Mouse (Mus musculus) forebrain, embryonic 12.5 days (tissue): ENCODE data around the gene St6galnac5. TPM values are rescaled to one million over a fixed set of nuclear protein-coding genes. Genes with fewer than 3 reads are reported as not detected.
A peak's percentile ranks its signal among the peaks of the same experiment; 100 is the strongest.

Source experiments
- ATAC-seq: fragments of 200-750 bp; cut with Nextera tagmentation; 2 replicates; pipeline ENCODE4 v1.8.0; 2017; ENCODE audit warnings: moderate TSS enrichment; ENCODE audit not compliant: low FRiP score
- H3K27ac ChIP-seq: fragments of 300-500 bp; sonication (generic); 2 replicates; pipeline ENCODE4 v1.5.1; 2016; ENCODE audit warnings: mild to moderate bottlenecking
- H3K27me3 ChIP-seq: fragments of 300-500 bp; sonication (generic); 2 replicates; pipeline ENCODE4 v1.6.1; 2016; ENCODE audit warnings: mild to moderate bottlenecking
- H3K36me3 ChIP-seq: fragments of 300-500 bp; sonication (generic); replicated peaks from 2 replicates; pipeline ENCODE4 v1.6.1; 2016; ENCODE audit warnings: mild to moderate bottlenecking
- H3K4me1 ChIP-seq: fragments of 300-500 bp; sonication (generic); 2 replicates; pipeline ENCODE4 v1.6.1; 2016
- H3K4me2 ChIP-seq: fragments of 300-500 bp; sonication (generic); 2 replicates; pipeline ENCODE4 v1.6.1; 2016; ENCODE audit warnings: mild to moderate bottlenecking, moderate library complexity
- H3K4me3 ChIP-seq: fragments of 300-500 bp; sonication (generic); replicated peaks from 2 replicates; pipeline ENCODE4 v1.5.1; 2016; ENCODE audit warnings: mild to moderate bottlenecking
- H3K9ac ChIP-seq: fragments of 300-500 bp; sonication (generic); 2 replicates; pipeline ENCODE4 v1.6.1; 2016; ENCODE audit warnings: mild to moderate bottlenecking
- H3K9me3 ChIP-seq: fragments of 300-500 bp; sonication (generic); 2 replicates; pipeline ENCODE4 v1.6.1; 2016
- WGBS: fragments of 180-500 bp; shearing (Covaris S2); methylation state at CpG from one replicate; pipeline ENCODE4 v1.1.7; 2016; 5-methylcytosine and 5-hydroxymethylcytosine counted together
- polyA plus RNA-seq: library from polyadenylated mRNA; unstranded; fragments of >200 nt; fragmentation: Nextera tagmentation; extraction: Ambion mirVana; gene quantifications from 2 replicates; pipeline ENCODE4 v1.2.1, GENCODE M21; 2016

Gene St6galnac5
- polyA plus RNA-seq, 1 experiment from 2014 or later, result 3.4 TPM

- Histone ChIP-seq H3K36me3 (no peaks in the 10 kb centered on the region), H3K4me3 (no peak overlapping the region), H3K4me2 (no peak overlapping the region), H3K4me1 (peaks cover 13% of the 10 kb centered on the region), H3K9me3 (no peaks in the 10 kb centered on the region), H3K9ac (no peak overlapping the region), H3K27me3 (0 out of 2 replicates have a peak, but pooled peaks cover 3% of the 10 kb centered on the region), H3K27ac (peak overlapping the region; percentile 51; the same call in 1 of the 2 replicates)
- 55% methylated on average over 13 of the region's 13 CpGs for WGBS
- ATAC-seq, result peak; percentile 47; the same call in 1 of the 2 replicates
Measured at GRCm38 (mm10) chr3:152928287-152928975, 53.6 kb downstream of the St6galnac5 start.

- no peak for ATAC-seq
- Histone ChIP-seq H3K4me1 (peaks cover 13% of the 10 kb centered on the region), H3K36me3 (no peaks in the 10 kb centered on the region), H3K4me2 (no peak overlapping the region), H3K27me3 (0 out of 2 replicates have a peak, but pooled peaks cover 3% of the 10 kb centered on the region), H3K9me3 (no peaks in the 10 kb centered on the region), H3K27ac (no peak overlapping the region), H3K9ac (no peak overlapping the region), H3K4me3 (no peak overlapping the region)
- 83% methylated on average over 4 of the region's 4 CpGs for WGBS
Measured at GRCm38 (mm10) chr3:152926166-152926565, 55.9 kb downstream of the St6galnac5 start.

- ATAC-seq, result no peak
- H3K9ac ChIP-seq, result no peak overlapping the region
- no peak overlapping the region for H3K4me3 ChIP-seq
- H3K4me1 ChIP-seq, result peaks cover 13% of the 10 kb centered on the region
- no peak overlapping the region for H3K4me2 ChIP-seq
- 0 out of 2 replicates have a peak, but pooled peaks cover 3% of the 10 kb centered on the region for H3K27me3 ChIP-seq
- 94% methylated on average over 8 of the region's 8 CpGs for WGBS
- no peaks in the 10 kb centered on the region for H3K9me3 ChIP-seq
- H3K36me3 ChIP-seq, result no peaks in the 10 kb centered on the region
- H3K27ac ChIP-seq, result no peak overlapping the region
Measured at GRCm38 (mm10) chr3:152925364-152925763, 56.7 kb downstream of the St6galnac5 start.

GRCm38 (mm10) chr3:152923530-152923929 is 58.5 kb downstream of the St6galnac5 start:
- 0 out of 2 replicates have a peak, but pooled peaks cover 3% of the 10 kb centered on the region for H3K27me3 ChIP-seq
- no peak for ATAC-seq
- no peak overlapping the region for H3K4me3 ChIP-seq
- H3K27ac ChIP-seq, result no peak overlapping the region
- H3K36me3 ChIP-seq, result no peaks in the 10 kb centered on the region
- H3K9ac ChIP-seq, result no peak overlapping the region
- no peak overlapping the region for H3K4me2 ChIP-seq
- peaks cover 9% of the 10 kb centered on the region for H3K4me1 ChIP-seq
- 85% methylated on average over 15 of the region's 15 CpGs for WGBS
- H3K9me3 ChIP-seq, result no peaks in the 10 kb centered on the region

- H3K27ac ChIP-seq, result no peak overlapping the region
- H3K36me3 ChIP-seq, result no peaks in the 10 kb centered on the region
- no peak overlapping the region for H3K9ac ChIP-seq
- H3K4me3 ChIP-seq, result no peak overlapping the region
- no peaks in the 10 kb centered on the region for H3K9me3 ChIP-seq
- H3K4me1 ChIP-seq, result no peaks in the 10 kb centered on the region; the same call in 1 of the 2 replicates
- no peak overlapping the region for H3K4me2 ChIP-seq
- ATAC-seq, result no peak
- 87% methylated on average over 3 of the region's 3 CpGs for WGBS
- H3K27me3 ChIP-seq, result no peaks in the 10 kb centered on the region
Measured at GRCm38 (mm10) chr3:152920365-152920764, 61.7 kb downstream of the St6galnac5 start.

DNA sequence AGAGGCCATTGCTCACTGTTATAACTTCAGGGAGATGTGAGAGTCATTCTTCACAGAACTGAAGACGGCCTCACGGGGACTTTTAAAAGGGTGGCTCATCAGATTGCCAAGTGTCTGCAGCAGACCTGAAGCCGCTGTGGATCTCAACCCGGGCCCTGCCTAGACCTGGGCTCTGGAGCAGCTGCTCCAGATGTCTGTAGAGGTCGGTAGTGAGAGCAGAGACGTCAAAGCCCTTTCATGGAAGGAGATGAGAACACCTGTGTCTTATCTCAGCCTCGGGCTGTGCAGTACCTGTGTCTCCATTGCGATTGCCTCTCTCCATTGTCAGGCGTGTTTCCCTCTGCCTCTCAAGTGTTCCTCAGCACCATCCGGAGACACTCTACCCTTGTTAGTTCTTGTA is 62.9 kb downstream of the St6galnac5 start:
- no peak overlapping the region for H3K4me2 ChIP-seq
- no peak overlapping the region for H3K4me3 ChIP-seq
- H3K27me3 ChIP-seq, result no peaks in the 10 kb centered on the region
- no peaks in the 10 kb centered on the region for H3K9me3 ChIP-seq
- H3K27ac ChIP-seq, result no peak overlapping the region
- no peaks in the 10 kb centered on the region; the same call in 1 of the 2 replicates for H3K4me1 ChIP-seq
- no peak for ATAC-seq
- no peak overlapping the region for H3K9ac ChIP-seq
- WGBS, result 72% methylated on average over 10 of the region's 10 CpGs
- no peaks in the 10 kb centered on the region for H3K36me3 ChIP-seq

GRCm38 (mm10) chr3:152917579-152917978 is 64.5 kb downstream of the St6galnac5 start:
- no peak overlapping the region for H3K4me2 ChIP-seq
- H3K4me3 ChIP-seq, result no peak overlapping the region
- no peak overlapping the region for H3K27ac ChIP-seq
- no peaks in the 10 kb centered on the region for H3K36me3 ChIP-seq
- H3K9me3 ChIP-seq, result no peaks in the 10 kb centered on the region
- H3K27me3 ChIP-seq, result no peaks in the 10 kb centered on the region
- no peaks in the 10 kb centered on the region; the same call in 1 of the 2 replicates for H3K4me1 ChIP-seq
- no peak for ATAC-seq
- 89% methylated on average over 8 of the region's 8 CpGs for WGBS
- no peak overlapping the region for H3K9ac ChIP-seq

DNA sequence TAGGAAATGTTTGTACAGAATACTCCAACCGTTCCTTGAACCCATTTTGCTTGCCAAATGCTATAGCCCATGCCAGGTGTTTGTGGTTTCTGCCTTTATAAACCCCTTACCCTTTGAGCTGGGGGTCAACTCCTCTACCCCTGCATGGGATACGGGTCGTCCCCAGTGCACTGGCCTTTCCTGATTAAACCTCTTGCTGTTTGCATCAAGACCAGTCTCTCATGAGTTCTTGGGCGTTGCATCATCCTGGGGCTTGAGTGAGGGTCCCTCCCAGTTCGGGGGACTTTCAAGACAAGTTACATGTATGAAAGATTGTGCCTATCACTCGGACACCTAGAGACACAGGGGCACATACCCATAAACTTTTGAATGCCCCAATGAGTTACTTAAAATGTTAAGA is 67.7 kb downstream of the St6galnac5 start:
- Histone ChIP-seq H3K36me3 (no peaks in the 10 kb centered on the region), H3K27me3 (no peaks in the 10 kb centered on the region)
- no peak for ATAC-seq

GRCm38 (mm10) chr3:152913625-152914024 is 68.4 kb downstream of the St6galnac5 start:
- Histone ChIP-seq H3K4me2 (no peak overlapping the region), H3K27me3 (no peaks in the 10 kb centered on the region), H3K4me1 (no peaks in the 10 kb centered on the region; the same call in 1 of the 2 replicates), H3K9ac (no peak overlapping the region), H3K36me3 (no peaks in the 10 kb centered on the region), H3K4me3 (no peak overlapping the region), H3K9me3 (no peaks in the 10 kb centered on the region), H3K27ac (no peak overlapping the region)
- ATAC-seq, result no peak
- WGBS, result 88% methylated on average over 3 of the region's 3 CpGs

More for the DNA sequence above, 67.7 kb downstream of the St6galnac5 start:
- Histone ChIP-seq H3K9ac (no peak overlapping the region), H3K9me3 (no peaks in the 10 kb centered on the region), H3K4me2 (no peak overlapping the region), H3K27ac (no peak overlapping the region), H3K4me3 (no peak overlapping the region), H3K4me1 (no peaks in the 10 kb centered on the region; the same call in 1 of the 2 replicates)
- WGBS, result 89% methylated on average over 6 of the region's 6 CpGs

DNA sequence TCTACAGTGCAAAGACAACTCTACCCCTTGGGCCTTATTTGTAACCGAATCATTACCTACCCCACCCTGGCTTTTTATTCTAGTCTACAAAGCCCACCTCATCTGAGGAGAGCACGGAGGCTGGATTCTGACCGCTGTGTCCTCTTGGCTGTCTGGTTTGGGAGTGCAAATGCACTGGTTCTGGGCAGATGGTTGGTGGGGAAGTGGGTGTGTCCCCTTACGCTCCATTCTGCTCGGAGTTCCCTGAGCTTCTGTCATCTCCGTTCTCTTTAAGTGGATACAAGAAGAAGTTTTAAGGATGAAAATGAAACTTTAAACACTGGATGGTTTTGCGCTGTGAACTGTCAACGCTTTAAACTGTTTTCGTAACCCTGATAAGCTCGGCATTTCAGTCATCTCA is 68.9 kb downstream of the St6galnac5 start:
- 95% methylated on average over 10 of the region's 10 CpGs for WGBS
- no peaks in the 10 kb centered on the region for H3K36me3 ChIP-seq
- ATAC-seq, result no peak
- no peak overlapping the region for H3K4me3 ChIP-seq
- no peak overlapping the region for H3K4me2 ChIP-seq
- H3K4me1 ChIP-seq, result no peaks in the 10 kb centered on the region; the same call in 1 of the 2 replicates
- H3K9ac ChIP-seq, result no peak overlapping the region
- H3K27me3 ChIP-seq, result no peaks in the 10 kb centered on the region
- H3K9me3 ChIP-seq, result no peaks in the 10 kb centered on the region
- no peak overlapping the region for H3K27ac ChIP-seq

DNA sequence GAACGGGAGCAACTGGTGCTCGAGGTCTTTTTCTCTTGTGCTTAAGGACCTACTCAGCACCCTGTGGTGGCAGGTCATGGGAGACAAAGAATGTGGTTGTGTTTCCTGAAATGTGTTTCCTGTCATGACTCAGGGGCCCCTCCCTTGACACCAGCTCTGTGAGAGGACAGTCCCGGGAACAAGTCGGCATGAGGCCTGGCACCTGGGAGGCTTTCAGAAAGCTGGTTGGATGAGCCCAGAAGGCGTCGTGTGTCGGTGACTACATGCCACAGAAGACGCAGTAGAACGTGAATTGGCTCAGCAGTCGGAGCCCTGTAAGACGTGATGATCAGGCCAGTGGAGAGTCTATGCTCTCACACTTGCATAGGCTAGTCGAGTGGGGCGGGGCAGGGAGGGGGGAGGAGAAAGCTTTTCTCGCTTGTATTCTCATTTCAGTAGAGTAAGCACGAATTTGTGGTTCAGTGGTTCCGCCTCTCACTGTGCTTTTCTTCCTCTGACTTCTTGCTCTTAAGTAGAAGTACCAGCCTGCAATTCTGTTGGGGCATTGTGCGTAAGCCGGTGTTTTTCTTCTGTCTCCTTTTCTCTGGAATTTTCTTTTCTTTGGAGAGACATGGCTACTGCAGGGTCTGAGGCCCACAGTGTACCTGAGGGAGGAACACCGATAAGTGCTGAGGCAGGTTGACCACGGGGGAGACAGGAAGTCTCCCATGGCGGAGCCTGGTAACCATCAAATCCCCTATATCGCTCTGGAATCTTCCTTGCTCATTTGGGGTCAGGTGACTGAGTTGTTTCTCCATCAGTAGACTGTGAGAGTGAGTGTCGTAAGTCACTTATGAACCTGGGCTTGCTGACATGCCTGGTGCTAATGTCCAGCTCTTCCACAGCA is 69.6 kb downstream of the St6galnac5 start:
- no peaks in the 10 kb centered on the region for H3K9me3 ChIP-seq
- no peaks in the 10 kb centered on the region for H3K27me3 ChIP-seq
- H3K36me3 ChIP-seq, result no peaks in the 10 kb centered on the region
- H3K4me1 ChIP-seq, result no peaks in the 10 kb centered on the region
- no peak overlapping the region for H3K9ac ChIP-seq
- 86% methylated on average over 23 of the region's 23 CpGs for WGBS
- no peak overlapping the region for H3K27ac ChIP-seq
- H3K4me2 ChIP-seq, result no peak overlapping the region
- H3K4me3 ChIP-seq, result no peak overlapping the region
- ATAC-seq, result no peak

- H3K4me1 ChIP-seq, result no peaks in the 10 kb centered on the region
- H3K9me3 ChIP-seq, result no peaks in the 10 kb centered on the region
- H3K36me3 ChIP-seq, result no peaks in the 10 kb centered on the region
- H3K27me3 ChIP-seq, result no peaks in the 10 kb centered on the region
- no peak overlapping the region for H3K9ac ChIP-seq
- H3K4me2 ChIP-seq, result no peak overlapping the region
- H3K27ac ChIP-seq, result no peak overlapping the region
- WGBS, result 96% methylated on average over 4 of the region's 4 CpGs
- H3K4me3 ChIP-seq, result no peak overlapping the region
- ATAC-seq, result no peak
Measured at GRCm38 (mm10) chr3:152911578-152911977, 70.5 kb downstream of the St6galnac5 start.
